Mouse (Mus musculus): ENCODE data around the gene Nrip3.

GRCm38 (mm10) chr7:109734806-109735205 lies 47.0 kb downstream of the Nrip3 start:
- TF ChIP-seq CHD2 (IDR thresholded peaks at IDR 0.05; ENCODE audit: low read length): no peak
- no peak for TF ChIP-seq USF2 (conservative IDR thresholded peaks at IDR 0.05; ENCODE audit: low read depth, low read length)
- no peak for TF ChIP-seq CTCF (conservative IDR thresholded peaks at IDR 0.05 in 1 of 2, IDR thresholded peaks at IDR 0.05 in 1 of 2; ENCODE audit: low read depth in 2 of 2, low read length in 2 of 2)
- no peak for TF ChIP-seq UBTF (IDR thresholded peaks at IDR 0.05; ENCODE audit: low read depth, low read length)
- no peak for TF ChIP-seq RCOR1 (conservative IDR thresholded peaks at IDR 0.05; ENCODE audit: low read depth, low read length)
- TF ChIP-seq POLR2A (IDR thresholded peaks at IDR 0.05; ENCODE audit: low read depth, low read length): no peak
- TF ChIP-seq MAX (IDR thresholded peaks at IDR 0.05; ENCODE audit: low read length): no peak
- TF ChIP-seq RAD21 (IDR thresholded peaks at IDR 0.05; ENCODE audit: low read depth, low read length): no peak
- TF ChIP-seq POLR2AphosphoS2 (IDR thresholded peaks at IDR 0.05; ENCODE audit: low read depth, low read length): no peak
- no peak for TF ChIP-seq MEF2A (IDR thresholded peaks at IDR 0.05; ENCODE audit: borderline replicate concordance, low read depth, low read length)
- TF ChIP-seq ZNF384 (IDR thresholded peaks at IDR 0.05; ENCODE audit: low read depth, low read length): no peak
